In the genomic region with DNA sequence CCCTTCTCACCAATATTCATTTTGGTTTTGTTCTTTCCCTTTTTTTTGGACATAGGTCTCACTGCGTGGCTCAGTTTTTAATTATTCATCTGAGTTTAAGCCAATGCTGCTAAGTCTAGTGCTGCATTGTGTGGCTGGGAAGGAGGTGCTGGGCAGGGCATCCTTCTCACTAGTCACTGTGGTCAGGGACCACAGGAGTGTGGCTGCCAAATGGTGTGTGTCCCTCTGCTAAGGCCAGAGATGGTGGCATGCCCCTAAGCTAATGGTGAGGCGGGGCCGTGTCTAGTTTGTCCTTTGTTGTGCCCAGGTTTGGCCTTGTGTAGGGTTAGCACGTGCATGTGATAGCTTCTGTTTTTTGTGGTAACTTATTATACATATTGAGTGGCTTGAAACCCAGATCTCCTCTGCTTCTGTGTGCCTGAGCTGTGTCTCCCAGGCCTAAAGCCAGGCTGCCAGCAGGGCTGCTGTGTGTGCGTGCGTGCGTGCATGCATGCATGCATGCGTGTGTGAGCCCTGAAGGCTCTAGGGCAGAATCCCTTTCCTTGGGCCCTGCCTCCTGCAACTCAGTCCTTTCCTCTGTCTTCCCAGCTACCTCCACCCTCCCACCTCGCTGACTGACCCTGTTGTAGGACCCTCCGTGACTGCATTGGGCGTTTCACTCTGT, we compare ENCODE assay signal across 13 mouse cellular contexts. TPM values are rescaled to one million over a fixed set of nuclear protein-coding genes. Genes with fewer than 3 reads are reported as not detected.
DNase-seq lines count a peak whose midpoint lies in the region; ATAC-seq and TF ChIP-seq lines count a peak whose summit lies in the region.
"Had no signal": no experiment of that assay in that cellular context is flagged by ENCODE, and none has a peak within 500 bp of the region (broad histone marks: within the 10 kb centered on the region; RNA-seq: fewer than 3 reads in every experiment).

No protein-coding gene starts in this region.

- no peaks in the 10 kb centered on the region for H3K27me3 ChIP-seq in heart, embryonic 14.5 days (ENCODE audit: control insufficient read depth, insufficient read depth, low read length)
- H3K27me3 ChIP-seq in heart, adult 2 months (ENCODE audit: control insufficient read depth, insufficient read depth, low read length), result no peaks in the 10 kb centered on the region
- no peaks in the 10 kb centered on the region for H3K27me3 ChIP-seq in midbrain, embryonic 11.5 days (ENCODE audit: control insufficient read depth, insufficient read depth, low read length)
- no peaks in the 10 kb centered on the region for H3K27me3 ChIP-seq in midbrain, embryonic 15.5 days (replicated peaks)
- H3K27me3 ChIP-seq in hindbrain, embryonic 13.5 days, result no peaks in the 10 kb centered on the region
- H3K27me3 ChIP-seq in myocyte (ENCODE audit: control insufficient read depth, insufficient read depth, insufficient read length), result no peaks in the 10 kb centered on the region
- H3K27me3 ChIP-seq: embryonic facial prominence, embryonic 13.5 days; liver, embryonic 15.5 days had no signal

- ATAC-seq in heart, embryonic 14.5 days (ENCODE audit: insufficient number of reproducible peaks, insufficient read depth, low FRiP score, low read depth), result no peak
- ATAC-seq in midbrain, embryonic 11.5 days (ENCODE audit: low FRiP score), result no peak
- ATAC-seq in midbrain, embryonic 15.5 days (replicated peaks), result no peak
- no peak for ATAC-seq in hindbrain, embryonic 13.5 days (ENCODE audit: low FRiP score)
- ATAC-seq: inflammation-experienced regulatory T-cells, adult 6 months had no signal

- no peak overlapping the region for H3K4me2 ChIP-seq in heart, embryonic 14.5 days (ENCODE audit: low read length)
- no peak overlapping the region for H3K4me2 ChIP-seq in midbrain, embryonic 11.5 days
- H3K4me2 ChIP-seq in midbrain, embryonic 15.5 days, result no peak overlapping the region
- H3K4me2 ChIP-seq in hindbrain, embryonic 13.5 days, result no peak overlapping the region
- H3K4me2 ChIP-seq in myocyte (ENCODE audit: low read depth), result peak overlapping the region; percentile 7
- H3K4me2 ChIP-seq: embryonic facial prominence, embryonic 13.5 days; liver, embryonic 15.5 days had no signal

- no peaks in the 10 kb centered on the region for H3K9me3 ChIP-seq in heart, embryonic 14.5 days (ENCODE audit: control insufficient read depth, low read length)
- H3K9me3 ChIP-seq in midbrain, embryonic 11.5 days (ENCODE audit: control insufficient read depth, low read length), result no peaks in the 10 kb centered on the region
- no peaks in the 10 kb centered on the region for H3K9me3 ChIP-seq in midbrain, embryonic 15.5 days
- no peaks in the 10 kb centered on the region for H3K9me3 ChIP-seq in hindbrain, embryonic 13.5 days
- H3K9me3 ChIP-seq: embryonic facial prominence, embryonic 13.5 days; liver, embryonic 15.5 days had no signal

- H3K4me3 ChIP-seq in heart, embryonic 14.5 days (ENCODE audit: control insufficient read depth in 1 of 2, insufficient read depth in 1 of 2, low read depth in 1 of 2, low read length in 2 of 2), result no peak overlapping the region
- H3K4me3 ChIP-seq in heart, adult 2 months, result no peak overlapping the region
- H3K4me3 ChIP-seq in midbrain, embryonic 11.5 days (ENCODE audit: low read depth, low read length), result no peak overlapping the region
- no peak overlapping the region for H3K4me3 ChIP-seq in midbrain, embryonic 15.5 days
- H3K4me3 ChIP-seq in hindbrain, embryonic 13.5 days, result no peak overlapping the region
- H3K4me3 ChIP-seq in myocyte, result no peak overlapping the region
- H3K4me3 ChIP-seq: embryonic facial prominence, embryonic 13.5 days; liver, embryonic 15.5 days had no signal

- H3K36me3 ChIP-seq in heart, embryonic 14.5 days (ENCODE audit: control insufficient read depth, insufficient read depth, low read length), result 0 out of 2 replicates have a peak, but pooled peaks cover 1% of the 10 kb centered on the region
- H3K36me3 ChIP-seq in heart, adult 2 months (ENCODE audit: control insufficient read depth, insufficient read depth, low read length), result no peaks in the 10 kb centered on the region; the same call in none of the 2 replicates
- no peaks in the 10 kb centered on the region for H3K36me3 ChIP-seq in midbrain, embryonic 11.5 days (ENCODE audit: control insufficient read depth, insufficient read depth, low read length)
- no peaks in the 10 kb centered on the region for H3K36me3 ChIP-seq in midbrain, embryonic 15.5 days (replicated peaks)
- H3K36me3 ChIP-seq in hindbrain, embryonic 13.5 days, result no peaks in the 10 kb centered on the region
- no peaks in the 10 kb centered on the region for H3K36me3 ChIP-seq in myocyte (ENCODE audit: control insufficient read depth, insufficient read depth)

- no peak for TF ChIP-seq EP300 in heart, adult 2 months (IDR thresholded peaks at IDR 0.05; ENCODE audit: insufficient read depth, low read depth, low read length)

- H3K4me1 ChIP-seq in heart, embryonic 14.5 days (ENCODE audit: control insufficient read depth in 2 of 2, insufficient read depth in 2 of 2, low read length in 2 of 2), result peaks cover 58 to 92% of the 10 kb centered on the region in 2 experiments
- peaks cover 41% of the 10 kb centered on the region for H3K4me1 ChIP-seq in heart, adult 2 months (ENCODE audit: control insufficient read depth, insufficient read depth, low read length)
- peaks cover 42% of the 10 kb centered on the region for H3K4me1 ChIP-seq in midbrain, embryonic 11.5 days (ENCODE audit: control insufficient read depth, insufficient read depth, low read length)
- peaks cover 82% of the 10 kb centered on the region for H3K4me1 ChIP-seq in midbrain, embryonic 15.5 days
- H3K4me1 ChIP-seq in hindbrain, embryonic 13.5 days (replicated peaks), result peaks cover 95% of the 10 kb centered on the region

- peaks cover 17% of the 10 kb centered on the region for H3K79me2 ChIP-seq in heart, adult 2 months (replicated peaks; ENCODE audit: control insufficient read depth, insufficient read depth, low read length)
- H3K79me2 ChIP-seq in myocyte (ENCODE audit: control insufficient read depth, insufficient read depth), result peaks cover 91% of the 10 kb centered on the region

- no peak for TF ChIP-seq CTCF in heart, adult 2 months (IDR thresholded peaks at IDR 0.05)

- no peak for TF ChIP-seq POLR2A in heart, adult 2 months (IDR thresholded peaks at IDR 0.05; ENCODE audit: insufficient read depth, low read depth, low read length)
- TF ChIP-seq POLR2A in myocyte (IDR thresholded peaks at IDR 0.05; ENCODE audit: insufficient read length, low read depth), result no peak

- peak overlapping the region; percentile 10; the same call in 1 of the 2 replicates for H3K9ac ChIP-seq in heart, embryonic 14.5 days (ENCODE audit: low read length)
- H3K9ac ChIP-seq in heart, adult 2 months (ENCODE audit: low read depth, low read length), result no peak overlapping the region
- H3K9ac ChIP-seq in midbrain, embryonic 11.5 days (ENCODE audit: low read length), result no peak overlapping the region
- no peak overlapping the region for H3K9ac ChIP-seq in midbrain, embryonic 15.5 days
- H3K9ac ChIP-seq in hindbrain, embryonic 13.5 days, result peak overlapping the region; percentile 63; the same call in 1 of the 2 replicates
- H3K9ac ChIP-seq: embryonic facial prominence, embryonic 13.5 days; liver, embryonic 15.5 days had no signal

- no peak for DNase-seq in heart, adult 2 months
- DNase-seq in midbrain, embryonic 11.5 days (ENCODE audit: low spot score, missing footprints), result peak; percentile 85
- DNase-seq in right cerebral cortex, postnatal 14 days, result no peak
- DNase-seq in kidney, adult 18-20 months, result no peak
- DNase-seq: adrenal gland, adult 2 months; thymus, postnatal 25 days had no signal

- no peak overlapping the region for H3ac ChIP-seq in myocyte (ENCODE audit: control insufficient read depth, insufficient read length)

- 0 out of 4 replicates have a peak overlapping the region, but pooled peaks of 1 of the 2 experiments have one; percentile 28 for H3K27ac ChIP-seq in heart, embryonic 14.5 days (replicated peaks in 1 of 2; ENCODE audit: control insufficient read depth in 1 of 2, insufficient read depth in 1 of 2, low read depth in 2 of 2, low read length in 2 of 2)
- no peak overlapping the region for H3K27ac ChIP-seq in heart, adult 2 months
- H3K27ac ChIP-seq in midbrain, embryonic 11.5 days (ENCODE audit: low read depth, low read length), result no peak overlapping the region
- no peak overlapping the region for H3K27ac ChIP-seq in midbrain, embryonic 15.5 days
- H3K27ac ChIP-seq in hindbrain, embryonic 13.5 days, result peak overlapping the region; percentile 25; the same call in 1 of the 2 replicates
- H3K27ac ChIP-seq: embryonic facial prominence, embryonic 13.5 days had no signal

- 86% methylated on average over 11 of the region's 11 CpGs for WGBS in heart, embryonic 14.5 days
- WGBS in heart, adult 2 months, result 82% methylated on average over 11 of the region's 11 CpGs
- WGBS in midbrain, embryonic 11.5 days, result 81% methylated on average over 11 of the region's 11 CpGs
- WGBS in midbrain, embryonic 15.5 days, result 69% methylated on average over 11 of the region's 11 CpGs
- 76% methylated on average over 11 of the region's 11 CpGs for WGBS in hindbrain, embryonic 13.5 days

- intact Hi-C loops in heart, adult 2 months (cut with DNase I), result no loop called here

TF ChIP-seq in myocyte, 11 proteins besides CTCF, POLR2A, EP300 and RAD21 (continues in another document):
- TF ChIP-seq CEBPB (IDR thresholded peaks at IDR 0.05; ENCODE audit: insufficient read depth, poor library complexity, severe bottlenecking) (no peak), REST (IDR thresholded peaks at IDR 0.05; ENCODE audit: insufficient read depth, insufficient read length) (no peak), MYOG (IDR thresholded peaks at IDR 0.05; ENCODE audit: control insufficient read depth in 1 of 3, insufficient read depth in 1 of 3, insufficient read length in 2 of 3, low read depth in 2 of 3) (peak in 2 of 3 experiments; percentile 49 to 79)

RNA-seq across cellular contexts. Expression of a gene that starts 26.6 kb away (rescaled TPM):
- 35.8 and 41.8 TPM in 2 replicates for polyA plus RNA-seq in heart, embryonic 14.5 days (2014; fragmentation: Nextera tagmentation; extraction: Ambion mirVana)
- 10 to 100 TPM; 78.3 to 82.6 TPM for total RNA-seq in heart, adult 2 months (2021)
- polyA plus RNA-seq in heart, adult 2 months (2012; rRNA removed), result 39.3 and 46.9 TPM in 2 replicates
- 52.6 and 64.1 TPM in 2 replicates for polyA plus RNA-seq in midbrain, embryonic 11.5 days (2014; fragmentation: Nextera tagmentation; extraction: Ambion mirVana)
- 85.4 and 92.2 TPM in 2 replicates for polyA plus RNA-seq in midbrain, embryonic 15.5 days (2015; fragmentation: Nextera tagmentation; extraction: Ambion mirVana)
- 65.8 and 68.8 TPM in 2 replicates for polyA plus RNA-seq in hindbrain, embryonic 13.5 days (2015; fragmentation: Nextera tagmentation; extraction: Ambion mirVana)
- 76.2 TPM for polyA plus RNA-seq in myocyte (2012; fragmentation: generic; extraction: Trizol)

RNA-seq across cellular contexts. Expression of a gene that starts 58.9 kb away (rescaled TPM):
- 15.9 and 17.3 TPM in 2 replicates for polyA plus RNA-seq in heart, embryonic 14.5 days (2014; fragmentation: Nextera tagmentation; extraction: Ambion mirVana)
- 10 to 100 TPM; 13.1 to 16.9 TPM for total RNA-seq in heart, adult 2 months (2021)
- 17.7 and 19.7 TPM in 2 replicates for polyA plus RNA-seq in heart, adult 2 months (2012; rRNA removed)
- 16.4 and 22.0 TPM in 2 replicates for polyA plus RNA-seq in midbrain, embryonic 11.5 days (2014; fragmentation: Nextera tagmentation; extraction: Ambion mirVana)
- 32.8 and 37.7 TPM in 2 replicates for polyA plus RNA-seq in midbrain, embryonic 15.5 days (2015; fragmentation: Nextera tagmentation; extraction: Ambion mirVana)
- polyA plus RNA-seq in hindbrain, embryonic 13.5 days (2015; fragmentation: Nextera tagmentation; extraction: Ambion mirVana), result 24.4 and 24.9 TPM in 2 replicates
- polyA plus RNA-seq in myocyte (2012; fragmentation: generic; extraction: Trizol), result 14.7 TPM

Comparison
In these comparisons a context has a peak if more than half of its experiments do, and no peak if none do; other contexts are left out.
1. H3K9ac ChIP-seq: peak in heart, embryonic 14.5 days (single experiment) and hindbrain, embryonic 13.5 days (single experiment); none in heart, adult 2 months (single experiment), midbrain, embryonic 11.5 days (single experiment) and midbrain, embryonic 15.5 days (single experiment).